Mouse (Mus musculus): ENCODE measurements around the gene Crtc3.

Gene Crtc3

DNA sequence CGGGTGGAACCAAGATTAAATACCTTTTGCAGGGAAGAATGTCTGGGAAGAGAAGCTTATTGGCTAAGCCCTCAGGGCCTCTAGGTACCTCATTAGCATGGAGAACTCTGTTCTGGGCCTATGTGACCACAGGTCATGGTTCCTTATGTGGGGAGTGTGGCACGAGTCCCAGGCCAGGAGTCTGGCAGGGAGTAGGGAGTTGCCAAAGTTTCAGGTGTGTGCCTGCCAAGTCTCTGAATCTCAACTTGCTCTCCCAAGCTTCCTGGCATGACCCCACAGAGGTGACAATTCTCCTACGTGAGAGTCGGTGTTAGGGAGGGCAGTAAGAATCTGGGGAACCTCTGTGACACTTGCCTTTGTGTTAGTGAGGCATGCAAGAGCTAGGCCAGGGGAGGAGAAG is 131.5 kb downstream of the Crtc3 start:
- DNase-seq (ENCODE audit: extremely low spot score, low read depth, low spot score): no peak

DNA sequence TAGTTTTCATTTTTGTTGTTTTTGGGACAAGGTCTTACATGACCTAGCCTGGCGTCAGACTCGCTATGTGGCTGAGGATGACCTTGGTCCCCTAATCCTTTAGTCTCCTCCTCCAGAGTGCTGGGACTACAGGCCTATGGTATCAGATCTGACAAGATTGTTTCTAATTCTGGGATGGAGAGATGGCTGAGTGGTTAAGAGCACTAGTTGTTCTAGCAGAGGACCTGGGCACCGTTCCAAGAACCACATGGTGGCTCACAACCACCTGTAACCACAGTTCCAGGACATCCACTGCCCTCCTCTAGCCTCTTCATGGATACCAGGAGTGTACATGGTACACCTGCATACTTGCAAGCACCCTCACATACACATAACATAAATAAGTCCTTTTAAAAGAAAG is 132.5 kb downstream of the Crtc3 start:
- no peak for DNase-seq (ENCODE audit: extremely low spot score, low read depth, low spot score)

DNA sequence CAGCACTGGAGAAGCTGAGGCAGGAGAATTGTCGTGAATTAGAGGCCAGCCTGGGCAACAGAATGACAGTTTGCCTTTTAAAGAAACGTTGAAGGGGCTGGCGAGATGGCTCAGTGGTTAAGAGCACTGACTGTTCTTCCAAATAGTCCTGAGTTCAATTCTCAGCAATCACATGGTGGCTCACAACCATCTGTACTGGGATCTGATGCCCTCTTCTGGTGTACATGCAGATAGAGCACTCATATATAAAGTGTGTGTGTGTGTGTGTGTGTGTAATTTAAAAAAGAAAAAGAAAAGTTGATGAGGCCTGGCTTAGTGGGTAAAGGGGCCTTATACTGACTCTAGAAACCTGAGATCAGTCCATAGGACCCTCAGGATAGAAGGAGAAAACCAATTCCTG is 133.5 kb downstream of the Crtc3 start:
- no peak for DNase-seq (ENCODE audit: extremely low spot score, low read depth, low spot score)

DNA sequence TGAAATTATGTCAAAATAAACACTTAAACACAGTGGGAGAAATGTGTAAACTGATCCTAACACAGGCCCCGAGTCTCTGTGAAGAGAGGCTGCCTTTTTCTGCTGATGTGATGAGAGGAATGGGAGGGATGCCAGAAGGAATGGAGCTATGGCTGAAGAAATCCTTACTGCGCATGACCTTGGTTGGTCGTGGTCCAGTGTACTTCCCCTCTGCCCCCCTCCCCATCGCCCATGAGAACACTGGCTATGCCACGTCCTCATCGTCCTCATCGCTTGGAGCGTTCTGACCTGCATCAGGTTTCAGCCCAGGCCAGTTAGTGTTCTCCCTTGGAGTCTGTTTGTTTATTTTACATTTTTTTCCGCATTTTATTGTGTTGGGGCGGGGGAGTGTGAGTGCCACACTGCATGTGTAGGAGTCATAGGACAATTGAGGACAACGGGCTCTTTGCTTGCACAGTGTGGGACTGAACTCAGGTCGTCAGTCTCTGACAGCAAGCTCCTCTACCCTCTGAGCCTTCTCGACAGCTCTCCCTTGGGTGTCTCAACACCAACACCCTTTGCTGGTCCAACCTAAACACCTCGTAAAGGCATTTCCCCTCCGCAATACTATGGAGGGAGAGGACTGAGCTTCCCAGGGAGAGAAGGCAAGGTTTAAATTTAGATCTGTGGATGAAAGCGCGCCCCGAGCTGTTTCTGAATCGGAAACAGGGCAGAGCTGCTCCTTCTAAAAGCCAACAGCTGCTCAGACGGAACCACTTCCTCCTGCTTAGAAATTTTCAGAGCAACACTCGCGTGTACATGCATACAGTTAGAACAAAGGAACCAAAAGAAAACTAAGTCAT is 134.3 kb downstream of the Crtc3 start:
- DNase-seq (ENCODE audit: extremely low spot score, low read depth, low spot score): no peak

DNA sequence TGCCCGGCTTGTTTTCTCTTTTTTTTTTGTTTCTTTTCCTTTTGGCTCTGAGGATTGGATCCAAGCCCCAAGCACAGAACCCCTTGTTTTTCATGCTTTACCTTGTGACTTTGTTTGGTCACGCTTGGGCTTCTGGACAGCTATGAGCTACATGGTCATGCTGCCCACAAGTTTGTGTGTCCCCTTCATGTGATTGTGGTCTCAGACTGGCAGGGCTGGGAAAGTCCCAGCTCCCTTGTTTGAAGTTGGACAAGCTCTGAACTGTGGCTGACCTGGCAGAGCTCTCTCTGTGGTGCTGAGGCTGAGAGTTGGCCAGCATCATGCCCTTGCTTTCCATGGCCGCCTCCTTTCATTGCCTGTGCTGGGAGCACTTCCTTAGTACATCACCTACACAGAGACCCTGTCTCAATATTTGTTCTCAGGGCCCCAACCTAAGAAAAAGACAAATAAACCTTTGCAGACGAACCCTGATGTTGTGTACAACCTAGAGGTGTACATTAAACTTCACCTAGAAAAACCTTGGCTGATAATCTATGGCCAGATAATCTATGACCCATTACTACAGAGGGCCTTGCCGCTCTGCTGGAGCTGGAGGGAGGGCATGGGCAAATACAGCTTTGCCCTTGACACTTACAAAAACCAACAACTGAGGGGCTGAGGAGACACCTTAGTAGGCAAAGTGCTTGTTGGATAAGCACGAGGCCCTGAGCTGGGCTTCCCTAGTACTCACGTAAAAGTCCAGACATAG is 140.0 kb downstream of the Crtc3 start:
- DNase-seq (ENCODE audit: extremely low spot score, low read depth, low spot score): no peak

DNA sequence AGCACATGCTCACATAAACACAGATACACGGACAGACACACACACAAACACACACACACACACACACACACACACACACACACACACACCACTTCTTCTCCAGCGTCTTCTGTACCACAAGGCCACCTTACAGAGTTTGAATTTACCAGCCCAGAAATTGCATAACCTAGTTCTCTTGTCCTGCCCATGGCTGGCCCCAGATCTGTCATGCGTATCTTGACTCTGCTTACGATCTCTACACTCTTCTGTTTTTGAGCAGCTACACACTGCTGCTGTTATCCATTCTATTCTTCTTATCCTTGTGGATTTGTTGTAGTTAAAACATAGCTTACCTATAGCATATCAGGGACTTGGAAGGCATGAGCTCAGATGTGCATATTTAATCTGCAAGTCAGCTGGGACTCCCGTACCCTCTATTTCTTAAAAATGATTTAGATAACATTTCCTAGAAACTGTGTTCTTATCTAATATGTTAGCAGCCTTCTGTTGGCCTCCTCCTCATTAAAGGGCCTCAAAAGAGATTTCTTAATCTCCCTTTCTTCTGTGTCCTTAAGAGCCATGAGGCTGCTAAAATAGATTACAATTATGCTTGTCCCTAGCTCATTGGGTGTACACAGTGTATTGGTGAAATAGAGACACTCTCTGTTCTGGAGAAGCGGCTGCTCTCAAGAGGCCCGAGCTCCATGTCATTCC is 146.4 kb downstream of the Crtc3 start:
- DNase-seq (ENCODE audit: extremely low spot score, low read depth, low spot score): no peak

DNA sequence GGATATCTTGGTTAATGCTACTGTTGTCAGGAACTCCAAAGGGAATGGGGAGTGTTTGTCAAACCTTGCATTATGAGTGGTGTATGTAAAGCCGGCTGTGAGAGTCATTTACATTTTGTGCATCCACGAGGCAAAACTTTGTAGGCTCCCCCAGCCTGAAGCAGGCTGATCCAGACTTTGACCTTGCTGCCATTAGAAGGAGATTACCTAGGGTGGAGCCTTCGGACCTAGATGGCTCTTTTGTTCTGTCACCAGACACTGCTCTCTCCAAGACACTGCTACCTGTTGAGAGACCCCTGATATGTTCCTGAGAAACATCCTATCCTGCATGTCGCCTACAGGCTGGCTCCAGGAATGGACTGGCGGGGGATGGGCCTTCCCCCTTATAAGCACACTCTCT is 149.1 kb downstream of the Crtc3 start:
- DNase-seq (ENCODE audit: extremely low spot score, low read depth, low spot score): no peak
